Mouse (Mus musculus) T-helper 2 cell (primary cell): ENCODE measurements around the gene Ndufs2.

Source experiments
- in situ Hi-C: fragments of 300-600 bp; cut with MboI, MseI; formaldehyde crosslinking; loops from one replicate; pipeline ENCODE4 v1.15.1; 2025; ENCODE audit warnings: high pct_unique_total_duplicates

Gene Ndufs2

GRCm38 (mm10) chr1:171279012-171279705 lies 28.0 kb upstream of the Ndufs2 start:
- in situ Hi-C loops, result no loop called here

- in situ Hi-C loops, result no loop called here
Observed at GRCm38 (mm10) chr1:171278436-171278835, 27.2 kb upstream of the Ndufs2 start.

- in situ Hi-C loops, result no loop called here
Observed at GRCm38 (mm10) chr1:171277736-171278135, 26.5 kb upstream of the Ndufs2 start.

- in situ Hi-C loops, result no loop called here
Observed at GRCm38 (mm10) chr1:171276110-171276748, 25.0 kb upstream of the Ndufs2 start.

- in situ Hi-C loops, result no loop called here
Observed at GRCm38 (mm10) chr1:171275144-171275734, 24.1 kb upstream of the Ndufs2 start.

- in situ Hi-C loops, result no loop called here
Observed at GRCm38 (mm10) chr1:171274171-171274570, 23.0 kb upstream of the Ndufs2 start.

- in situ Hi-C loops, result no loop called here
Observed at GRCm38 (mm10) chr1:171272086-171272485, 20.9 kb upstream of the Ndufs2 start.

- in situ Hi-C loops, result no loop called here
Observed at GRCm38 (mm10) chr1:171271622-171272021, 20.4 kb upstream of the Ndufs2 start.

- in situ Hi-C loops, result no loop called here
Observed at GRCm38 (mm10) chr1:171271196-171271595, 20.0 kb upstream of the Ndufs2 start.

- in situ Hi-C loops, result no loop called here
Observed at GRCm38 (mm10) chr1:171270573-171270900, 19.3 kb upstream of the Ndufs2 start.

- in situ Hi-C loops, result no loop called here
Observed at GRCm38 (mm10) chr1:171269848-171270572, 18.8 kb upstream of the Ndufs2 start, which contains the start of gene B4galt3. Gene B4galt3, plus strand, starts transcription at chr1:171270328.

GRCm38 (mm10) chr1:171268341-171268740 lies 17.2 kb upstream of the Ndufs2 start:
- in situ Hi-C loops, result no loop called here

- in situ Hi-C loops, result no loop called here
Observed at GRCm38 (mm10) chr1:171265971-171266744, 15.0 kb upstream of the Ndufs2 start.

GRCm38 (mm10) chr1:171263666-171264461 lies 12.7 kb upstream of the Ndufs2 start:
- in situ Hi-C loops, result no loop called here

GRCm38 (mm10) chr1:171263185-171263611 lies 12.0 kb upstream of the Ndufs2 start:
- in situ Hi-C loops, result no loop called here

- in situ Hi-C loops, result no loop called here
Observed at GRCm38 (mm10) chr1:171262594-171263130, 11.5 kb upstream of the Ndufs2 start.

GRCm38 (mm10) chr1:171260316-171260715 lies 9.1 kb upstream of the Ndufs2 start:
- in situ Hi-C loops, result no loop called here

- in situ Hi-C loops, result no loop called here
Observed at GRCm38 (mm10) chr1:171258921-171259320, 7.7 kb upstream of the Ndufs2 start.

- in situ Hi-C loops, result no loop called here
Observed at GRCm38 (mm10) chr1:171257781-171258180, 6.6 kb upstream of the Ndufs2 start.

- in situ Hi-C loops, result no loop called here
Observed at GRCm38 (mm10) chr1:171256937-171257548, 5.9 kb upstream of the Ndufs2 start.
